Mouse (Mus musculus) limb, embryonic 14.5 days (tissue): ENCODE measurements around the gene Paqr4. TPM values are rescaled to one million over a fixed set of nuclear protein-coding genes. Genes with fewer than 3 reads are reported as not detected.
"Not testable (repeated sequence)": the region's sequence is repeated elsewhere in the genome, so short reads cannot be mapped to it uniquely, and the experiment has no call there.

Source experiments
- ATAC-seq: fragments of 200-750 bp; cut with Nextera tagmentation; 2 replicates; pipeline ENCODE4 v1.8.0; 2017; ENCODE audit warnings: low read depth, moderate number of reproducible peaks, moderate TSS enrichment; ENCODE audit not compliant: low FRiP score
- DNase-seq: peaks from one replicate; pipeline ENCODE4 v3.0.0-alpha.2; 2015; ENCODE audit warnings: low spot score
- H3K27ac ChIP-seq: fragments of 300-500 bp; sonication (generic); replicated peaks from 2 replicates; pipeline ENCODE4 v1.5.1; 2014; ENCODE audit warnings: low read depth, mild to moderate bottlenecking, low read length, moderate library complexity, mixed read lengths
- H3K27me3 ChIP-seq: fragments of 300-500 bp; sonication (generic); 2 replicates; pipeline ENCODE4 v1.6.1; 2014; ENCODE audit warnings: low read length, mixed read lengths; ENCODE audit not compliant: control insufficient read depth, insufficient read depth
- H3K36me3 ChIP-seq: fragments of 300-500 bp; sonication (generic); 2 replicates; pipeline ENCODE4 v1.6.1; 2014; ENCODE audit warnings: mild to moderate bottlenecking, low read length, moderate library complexity, mixed read lengths; ENCODE audit not compliant: control insufficient read depth, insufficient read depth
- H3K4me1 ChIP-seq: fragments of 300-500 bp; sonication (generic); 2 replicates; pipeline ENCODE4 v1.6.1; 2014; ENCODE audit warnings: antibody characterized with exemption, low read length, mixed read lengths; ENCODE audit not compliant: control insufficient read depth, insufficient read depth
- H3K4me2 ChIP-seq: fragments of 300-500 bp; sonication (generic); replicated peaks from 2 replicates; pipeline ENCODE4 v1.6.1; 2014; ENCODE audit warnings: low read depth, mild to moderate bottlenecking, low read length, moderate library complexity; ENCODE audit not compliant: severe bottlenecking
- H3K4me3 ChIP-seq: fragments of 300-500 bp; sonication (generic); replicated peaks from 2 replicates; pipeline ENCODE4 v1.5.1; 2014; ENCODE audit warnings: low read length
- H3K9ac ChIP-seq: fragments of 300-500 bp; sonication (generic); 2 replicates; pipeline ENCODE4 v1.6.1; 2014; ENCODE audit warnings: mild to moderate bottlenecking, low read depth, low read length, moderate library complexity; ENCODE audit not compliant: severe bottlenecking
- H3K9me3 ChIP-seq: fragments of 300-500 bp; sonication (generic); 2 replicates; pipeline ENCODE4 v1.6.1; 2016; ENCODE audit warnings: low read length; ENCODE audit not compliant: control insufficient read depth
- POLR2A ChIP-seq: fragments of 200-500 bp; IDR thresholded peaks from 2 replicates; pipeline ENCODE4 v1.8.0; 2012; ENCODE audit warnings: inconsistent platforms, mild to moderate bottlenecking, moderate library complexity, borderline replicate concordance; ENCODE audit not compliant: insufficient read depth, insufficient read length; ENCODE audit errors: extremely low read depth
- WGBS: fragments of 180-500 bp; shearing (Covaris S2); extraction: QIAGEN DNeasy Blood & Tissue Kit; methylation state at CpG from one replicate; pipeline ENCODE4 v1.1.7; 2014; 5-methylcytosine and 5-hydroxymethylcytosine counted together
- polyA plus RNA-seq, 2 experiments: library from polyadenylated mRNA; depleted of rRNA in 1 of 2; stranded (reverse) in 1 of 2; unstranded in 1 of 2; fragments of >200 nt; fragmentation: Nextera tagmentation in 1 of 2; extraction: Ambion mirVana in 1 of 2; gene quantifications; 2 replicates each; pipeline versions ENCODE4 v1.2.1 to v1.2.3; 2012 to 2014

Paqr4 gene
- polyA plus RNA-seq, 2 experiments, result 9.7 to 17.3 TPM

- Histone ChIP-seq H3K27ac (no peak overlapping the region), H3K36me3 (no peaks in the 10 kb centered on the region), H3K4me2 (no peak overlapping the region), H3K9ac (no peak overlapping the region), H3K4me3 (no peak overlapping the region), H3K27me3 (no peaks in the 10 kb centered on the region), H3K4me1 (peaks cover 7% of the 10 kb centered on the region; the same call in 1 of the 2 replicates), H3K9me3 (no peaks in the 10 kb centered on the region)
- ATAC-seq, result no peak
- TF ChIP-seq POLR2A, result no peak
- DNase-seq, result no peak
These were observed 42.7 kb upstream of the Paqr4 start for GRCm38 (mm10) chr17:23783352-23783751.

GRCm38 (mm10) chr17:23778447-23778846 lies 37.8 kb upstream of the Paqr4 start:
- no peak overlapping the region for H3K27ac ChIP-seq
- no peak overlapping the region for H3K9ac ChIP-seq
- H3K9me3 ChIP-seq, result no peaks in the 10 kb centered on the region
- ATAC-seq, result no peak
- no peak for TF ChIP-seq POLR2A
- no peaks in the 10 kb centered on the region for H3K36me3 ChIP-seq
- no peaks in the 10 kb centered on the region for H3K27me3 ChIP-seq
- WGBS, result 61% methylated on average over 2 of the region's 2 CpGs
- H3K4me1 ChIP-seq, result no peaks in the 10 kb centered on the region
- H3K4me3 ChIP-seq, result no peak overlapping the region
- no peak for DNase-seq
- no peak overlapping the region for H3K4me2 ChIP-seq

- no peaks in the 10 kb centered on the region for H3K36me3 ChIP-seq
- no peak overlapping the region for H3K9ac ChIP-seq
- no peak overlapping the region for H3K4me3 ChIP-seq
- no peaks in the 10 kb centered on the region for H3K4me1 ChIP-seq
- H3K27me3 ChIP-seq, result no peaks in the 10 kb centered on the region
- no peaks in the 10 kb centered on the region for H3K9me3 ChIP-seq
- 81% methylated on average over 2 of the region's 2 CpGs for WGBS
- ATAC-seq (no peak), DNase-seq (no peak)
- no peak overlapping the region for H3K27ac ChIP-seq
- TF ChIP-seq POLR2A, result no peak
- H3K4me2 ChIP-seq, result no peak overlapping the region
These were observed 36.5 kb upstream of the Paqr4 start for GRCm38 (mm10) chr17:23777141-23777540.

- DNase-seq (no peak), ATAC-seq (no peak)
- 82% methylated on average over 10 of the region's 10 CpGs for WGBS
- Histone ChIP-seq H3K4me2 (no peak overlapping the region), H3K4me1 (no peaks in the 10 kb centered on the region), H3K36me3 (no peaks in the 10 kb centered on the region), H3K4me3 (no peak overlapping the region), H3K27me3 (no peaks in the 10 kb centered on the region), H3K27ac (no peak overlapping the region), H3K9me3 (no peaks in the 10 kb centered on the region), H3K9ac (no peak overlapping the region)
- no peak for TF ChIP-seq POLR2A
These were observed 35.5 kb upstream of the Paqr4 start for GRCm38 (mm10) chr17:23776216-23776615.

- Histone ChIP-seq H3K36me3 (no peaks in the 10 kb centered on the region), H3K9me3 (no peaks in the 10 kb centered on the region), H3K4me2 (no peak overlapping the region), H3K4me3 (no peak overlapping the region), H3K27me3 (no peaks in the 10 kb centered on the region), H3K9ac (no peak overlapping the region), H3K27ac (no peak overlapping the region), H3K4me1 (peaks cover 6% of the 10 kb centered on the region; the same call in 1 of the 2 replicates)
- peak; percentile 86 for DNase-seq
- ATAC-seq, result peak; percentile 35; the same call in 1 of the 2 replicates
- TF ChIP-seq POLR2A, result no peak
- WGBS, result 2% methylated on average over 12 of the region's 12 CpGs
These were observed 33.4 kb upstream of the Paqr4 start for GRCm38 (mm10) chr17:23774090-23774489.

DNA sequence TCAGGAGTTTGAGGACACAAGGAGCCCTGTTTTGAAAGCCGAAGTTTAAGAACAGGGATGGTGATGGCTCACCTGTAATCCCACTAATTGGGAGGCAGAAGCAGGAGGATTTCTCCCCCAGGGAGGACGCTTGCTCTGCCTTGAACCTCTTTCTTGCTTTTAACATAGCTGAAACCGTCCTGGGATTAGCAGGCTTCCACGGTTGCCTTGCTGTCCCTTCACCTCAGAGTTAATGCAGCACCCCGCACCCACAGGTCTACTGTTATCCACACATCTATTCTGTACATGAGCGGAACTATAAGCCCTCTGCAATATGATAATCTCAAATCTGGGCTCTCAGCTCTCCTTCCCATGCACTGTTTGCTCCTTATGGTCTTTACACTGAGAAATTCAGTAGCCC lies 33.0 kb upstream of the Paqr4 start:
- ATAC-seq (no peak), DNase-seq (no peak)
- H3K9ac ChIP-seq, result no peak overlapping the region
- H3K36me3 ChIP-seq, result 0 out of 2 replicates have a peak, but pooled peaks cover 1% of the 10 kb centered on the region
- peaks cover 6% of the 10 kb centered on the region; the same call in 1 of the 2 replicates for H3K4me1 ChIP-seq
- no peaks in the 10 kb centered on the region for H3K9me3 ChIP-seq
- TF ChIP-seq POLR2A, result no peak
- 68% methylated on average over 6 of the region's 6 CpGs for WGBS
- no peak overlapping the region for H3K27ac ChIP-seq
- H3K4me2 ChIP-seq, result no peak overlapping the region
- no peaks in the 10 kb centered on the region for H3K27me3 ChIP-seq
- no peak overlapping the region for H3K4me3 ChIP-seq

- DNase-seq, H3K4me1 ChIP-seq, H3K36me3 ChIP-seq, ATAC-seq, H3K9ac ChIP-seq, H3K27ac ChIP-seq, H3K27me3 ChIP-seq, H3K9me3 ChIP-seq, H3K4me2 ChIP-seq, H3K4me3 ChIP-seq: not testable (repeated sequence)
- 83% methylated on average over 2 of the region's 2 CpGs for WGBS
These were observed 31.5 kb upstream of the Paqr4 start for GRCm38 (mm10) chr17:23772219-23772556.
